ENCODE assay signal across 9 mouse cellular contexts in the genomic region with DNA sequence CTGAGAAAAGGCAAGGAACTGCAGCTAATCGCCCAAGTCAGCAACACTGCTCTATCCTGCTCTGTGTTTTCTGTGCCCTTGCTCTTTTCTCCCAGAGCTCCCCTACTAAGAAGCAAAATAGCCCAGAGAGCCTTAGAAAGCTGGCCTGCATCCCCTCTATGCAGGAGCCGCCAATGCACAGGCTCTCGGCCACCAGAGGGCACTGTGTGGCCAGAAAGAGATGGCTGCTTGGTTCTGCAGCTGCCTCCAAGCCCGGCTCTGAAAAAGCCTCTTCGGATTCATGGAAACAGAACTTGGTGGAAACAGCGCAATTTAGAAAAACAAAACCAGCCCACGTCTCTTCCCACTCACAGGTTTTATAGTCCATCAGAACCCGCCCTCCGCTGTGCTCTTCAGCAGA.
A peak's percentile ranks its signal among the peaks of the same experiment; 100 is the strongest.
DNase-seq lines count a peak whose midpoint lies in the region; ATAC-seq and TF ChIP-seq lines count a peak whose summit lies in the region.
"Had no signal": no experiment of that assay in that cellular context is flagged by ENCODE, and none has a peak within 500 bp of the region (broad histone marks: within the 10 kb centered on the region; RNA-seq: fewer than 3 reads in every experiment).

No protein-coding gene starts in this region.

- intact Hi-C loops in left cerebral cortex, postnatal 25 days (cut with DNase I) = loop anchor here (1.0 to 10.0 kb wide), 4 partner anchors 121 to 817 kb away; no protein-coding TSS in a partner anchor

- peak; percentile 79 for TF ChIP-seq CTCF in intestine, postnatal 0 days (IDR thresholded peaks at IDR 0.05; ENCODE audit: low read depth)
- peak; percentile 92 for TF ChIP-seq CTCF in forebrain, postnatal 0 days (IDR thresholded peaks at IDR 0.05; ENCODE audit: low read depth)
- peak; percentile 54; the same call in 1 of the 2 replicates for TF ChIP-seq CTCF in testis, adult 2 months (IDR thresholded peaks at IDR 0.05; ENCODE audit: control insufficient read depth, insufficient read depth, insufficient replicate concordance, low read depth, low read length)

- no peak for TF ChIP-seq POLR2A in testis, adult 2 months (IDR thresholded peaks at IDR 0.05; ENCODE audit: control insufficient read depth, low read depth, low read length)

- H3K27ac ChIP-seq in intestine, postnatal 0 days (ENCODE audit: low read depth, low read length) = no peak overlapping the region
- no peak overlapping the region for H3K27ac ChIP-seq in intestine, embryonic 16.5 days (ENCODE audit: low read length)
- no peak overlapping the region for H3K27ac ChIP-seq in forebrain, postnatal 0 days (ENCODE audit: low read depth, low read length)
- H3K27ac ChIP-seq in hindbrain, embryonic 15.5 days (replicated peaks) = peak overlapping the region; percentile 56
- no peak overlapping the region for H3K27ac ChIP-seq in testis, adult 2 months (ENCODE audit: control insufficient read depth, insufficient read depth, low read depth, low read length)

- no peak overlapping the region for H3K4me2 ChIP-seq in intestine, postnatal 0 days (replicated peaks; ENCODE audit: low read depth)
- no peak overlapping the region for H3K4me2 ChIP-seq in intestine, embryonic 16.5 days (ENCODE audit: low read depth, low read length)
- H3K4me2 ChIP-seq in forebrain, postnatal 0 days (ENCODE audit: low read depth) = peak overlapping the region; percentile 31
- H3K4me2 ChIP-seq in hindbrain, embryonic 15.5 days = no peak overlapping the region

- H3K9ac ChIP-seq in intestine, postnatal 0 days (ENCODE audit: low read depth, low read length) = no peak overlapping the region
- H3K9ac ChIP-seq in intestine, embryonic 16.5 days (ENCODE audit: low read depth, low read length) = no peak overlapping the region
- 0 out of 2 replicates have a peak overlapping the region, but pooled peaks have one; percentile 10 for H3K9ac ChIP-seq in forebrain, postnatal 0 days
- H3K9ac ChIP-seq in hindbrain, embryonic 15.5 days = no peak overlapping the region

- WGBS in intestine, postnatal 0 days = 14% methylated on average over 9 of the region's 9 CpGs
- WGBS in intestine, embryonic 16.5 days = 14% methylated on average over 9 of the region's 9 CpGs
- 10% methylated on average over 9 of the region's 9 CpGs for WGBS in forebrain, postnatal 0 days
- 13% methylated on average over 9 of the region's 9 CpGs for WGBS in hindbrain, embryonic 15.5 days

- H3K4me1 ChIP-seq in intestine, postnatal 0 days (replicated peaks; ENCODE audit: control insufficient read depth, insufficient read depth, low read length) = no peaks in the 10 kb centered on the region
- no peaks in the 10 kb centered on the region for H3K4me1 ChIP-seq in intestine, embryonic 16.5 days (ENCODE audit: control insufficient read depth, insufficient read depth, low read length)
- no peaks in the 10 kb centered on the region for H3K4me1 ChIP-seq in forebrain, postnatal 0 days (ENCODE audit: insufficient read depth)
- peaks cover 10% of the 10 kb centered on the region for H3K4me1 ChIP-seq in hindbrain, embryonic 15.5 days (replicated peaks)
- no peaks in the 10 kb centered on the region for H3K4me1 ChIP-seq in testis, adult 2 months (ENCODE audit: control insufficient read depth, insufficient read depth, low read length)
- H3K4me1 ChIP-seq: megakaryocyte, embryonic 14.5 days had no signal

- H3K4me3 ChIP-seq in intestine, postnatal 0 days (ENCODE audit: low read depth, low read length) = no peak overlapping the region
- no peak overlapping the region for H3K4me3 ChIP-seq in intestine, embryonic 16.5 days (ENCODE audit: low read length)
- no peak overlapping the region for H3K4me3 ChIP-seq in forebrain, postnatal 0 days (ENCODE audit: low read depth, low read length)
- H3K4me3 ChIP-seq in hindbrain, embryonic 15.5 days = no peak overlapping the region
- no peak overlapping the region for H3K4me3 ChIP-seq in testis, adult 2 months (ENCODE audit: control insufficient read depth, low read depth, low read length)
- H3K4me3 ChIP-seq: megakaryocyte, embryonic 14.5 days had no signal

- H3K36me3 ChIP-seq in intestine, postnatal 0 days (ENCODE audit: control insufficient read depth, insufficient read depth) = no peaks in the 10 kb centered on the region
- H3K36me3 ChIP-seq in intestine, embryonic 16.5 days (ENCODE audit: control insufficient read depth, insufficient read depth, low read length) = no peaks in the 10 kb centered on the region
- no peaks in the 10 kb centered on the region for H3K36me3 ChIP-seq in forebrain, postnatal 0 days (ENCODE audit: insufficient read depth)
- H3K36me3 ChIP-seq in hindbrain, embryonic 15.5 days = no peaks in the 10 kb centered on the region
- H3K36me3 ChIP-seq in testis, adult 2 months (ENCODE audit: control insufficient read depth, insufficient read depth, low read length) = no peaks in the 10 kb centered on the region

- H3K27me3 ChIP-seq in intestine, postnatal 0 days (replicated peaks; ENCODE audit: control insufficient read depth, insufficient read depth, low read length) = no peaks in the 10 kb centered on the region
- no peaks in the 10 kb centered on the region for H3K27me3 ChIP-seq in intestine, embryonic 16.5 days (replicated peaks; ENCODE audit: control insufficient read depth, insufficient read depth, low read length)
- no peaks in the 10 kb centered on the region for H3K27me3 ChIP-seq in forebrain, postnatal 0 days (ENCODE audit: insufficient read depth, low read length)
- H3K27me3 ChIP-seq in hindbrain, embryonic 15.5 days = no peaks in the 10 kb centered on the region; the same call in 1 of the 2 replicates
- H3K27me3 ChIP-seq in testis, adult 2 months (ENCODE audit: control insufficient read depth, insufficient read depth, low read length) = no peaks in the 10 kb centered on the region
- H3K27me3 ChIP-seq: megakaryocyte, embryonic 14.5 days had no signal

- ATAC-seq in intestine, postnatal 0 days = no peak
- no peak for ATAC-seq in intestine, embryonic 16.5 days
- ATAC-seq in forebrain, postnatal 0 days = peak; percentile 95
- ATAC-seq in hindbrain, embryonic 15.5 days (ENCODE audit: low FRiP score, low read depth) = peak; percentile 89

- no peaks in the 10 kb centered on the region for H3K9me3 ChIP-seq in intestine, postnatal 0 days (ENCODE audit: control insufficient read depth)
- H3K9me3 ChIP-seq in intestine, embryonic 16.5 days (ENCODE audit: control insufficient read depth, low read length) = no peaks in the 10 kb centered on the region
- H3K9me3 ChIP-seq in forebrain, postnatal 0 days (ENCODE audit: low read length) = no peaks in the 10 kb centered on the region
- no peaks in the 10 kb centered on the region for H3K9me3 ChIP-seq in hindbrain, embryonic 15.5 days
- H3K9me3 ChIP-seq: megakaryocyte, embryonic 14.5 days had no signal

- DNase-seq in cerebellum, adult 18-20 months = peak; percentile 94 to 95
- DNase-seq in forebrain, postnatal 0 days = peak; percentile 94
- peak; percentile 92 to 95 for DNase-seq in left cerebral cortex, postnatal 25 days (ENCODE audit: low spot score in 2 of 2)
- DNase-seq in naive thymus-derived CD4-positive, alpha-beta T cell, adult 2 months (ENCODE audit: low read depth) = peak; percentile 7

Comparison
In these comparisons a context has a peak if more than half of its experiments do, and no peak if none do; other contexts are left out.
1. ATAC-seq: peak in forebrain, postnatal 0 days (single experiment) and hindbrain, embryonic 15.5 days (single experiment); none in intestine, postnatal 0 days (single experiment) and intestine, embryonic 16.5 days (single experiment).
2. DNase-seq: peak in every context shown above with its lines; median percentile 94 in cerebellum, adult 18-20 months; 94 in forebrain, postnatal 0 days; 94 in left cerebral cortex, postnatal 25 days; 7 in naive thymus-derived CD4-positive, alpha-beta T cell, adult 2 months.
3. Peak in every context shown above with its lines, with median percentiles within 50 percentile points of each other: CTCF ChIP-seq.